Mouse (Mus musculus): Measurements from ENCODE around the gene Otog. TPM values are rescaled to one million over a fixed set of nuclear protein-coding genes. Genes with fewer than 3 reads are reported as not detected.
A peak's percentile ranks its signal among the peaks of the same experiment; 100 is the strongest.

Gene Otog
- total RNA-seq, 2 experiments from 2014 or later: 0.07 TPM

DNA sequence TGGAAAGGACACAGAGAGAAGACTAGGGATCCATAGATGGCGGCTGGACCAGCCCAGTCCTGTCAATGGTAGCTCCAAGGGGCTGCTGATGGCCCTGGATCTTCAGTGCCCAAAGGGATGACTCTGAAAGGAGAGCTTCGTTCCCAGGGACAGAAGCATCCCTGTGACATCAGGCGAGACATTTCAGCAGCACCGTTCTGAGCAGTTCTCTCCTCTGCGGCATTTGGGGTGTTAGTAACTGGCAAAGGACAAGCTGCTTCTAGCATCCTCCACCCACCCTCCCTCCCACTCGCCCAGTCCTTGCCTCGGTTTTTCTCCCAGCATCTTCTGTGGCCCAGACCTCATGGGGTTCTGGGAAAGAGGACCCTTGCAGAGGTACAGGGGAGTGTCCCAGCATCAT is 41.5 kb downstream of the Otog start:
- DNase-seq (ENCODE audit: low spot score in 2 of 2): no peak

DNA sequence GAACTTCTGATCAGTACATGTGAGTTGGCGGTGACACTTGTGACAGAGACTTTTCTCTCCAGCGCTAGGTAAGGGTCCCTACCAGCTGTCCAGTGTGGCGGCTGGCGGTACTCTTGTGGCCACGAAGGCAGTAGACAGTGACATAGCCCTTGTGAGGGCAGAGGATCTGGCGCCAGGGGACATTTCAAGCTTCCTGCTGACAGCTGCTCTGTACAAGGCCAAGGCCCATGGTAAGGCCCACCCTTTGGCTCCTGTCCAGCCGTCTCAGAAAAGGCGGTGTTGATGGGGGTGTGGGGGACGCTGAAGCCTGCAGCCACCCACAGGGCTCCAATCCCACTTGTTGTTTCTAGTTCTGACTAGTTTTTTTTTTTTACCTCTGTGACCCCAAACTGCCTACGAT is 42.9 kb downstream of the Otog start:
- DNase-seq (ENCODE audit: low spot score in 2 of 2): no peak

DNA sequence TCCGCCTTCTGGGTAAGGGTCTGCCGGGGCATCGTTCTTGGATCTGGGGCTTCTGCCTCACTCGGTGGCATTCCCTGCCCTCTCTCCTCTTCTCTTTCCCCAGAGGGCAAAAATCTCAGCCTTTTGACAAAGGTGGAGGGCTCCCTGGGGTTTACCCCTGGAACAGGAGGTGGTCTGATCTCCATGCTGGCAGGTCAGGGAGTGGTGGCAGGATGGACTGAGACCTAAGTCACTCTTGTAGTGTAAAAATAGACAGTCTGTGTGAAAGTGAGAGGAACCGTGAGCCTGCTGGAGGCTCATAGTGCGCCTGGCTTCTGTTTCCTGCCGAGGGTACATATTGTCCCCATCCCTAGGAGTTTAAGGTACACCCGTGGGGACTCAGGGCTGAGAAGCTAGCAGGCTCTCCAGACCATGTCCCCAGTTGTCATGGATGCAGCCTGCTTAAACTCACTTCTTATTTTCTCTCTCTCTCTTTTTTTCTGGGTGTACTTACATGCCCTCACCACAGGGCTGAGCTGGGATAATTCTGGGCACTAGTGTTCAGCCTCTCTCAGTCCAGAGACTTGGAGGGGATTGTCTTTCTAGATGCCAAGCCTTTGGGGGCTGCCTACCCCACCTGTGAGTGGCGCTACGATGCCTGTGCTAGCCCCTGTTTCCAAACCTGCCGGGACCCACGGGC is 44.5 kb downstream of the Otog start:
- no peak for DNase-seq (ENCODE audit: low spot score in 2 of 2)

DNA sequence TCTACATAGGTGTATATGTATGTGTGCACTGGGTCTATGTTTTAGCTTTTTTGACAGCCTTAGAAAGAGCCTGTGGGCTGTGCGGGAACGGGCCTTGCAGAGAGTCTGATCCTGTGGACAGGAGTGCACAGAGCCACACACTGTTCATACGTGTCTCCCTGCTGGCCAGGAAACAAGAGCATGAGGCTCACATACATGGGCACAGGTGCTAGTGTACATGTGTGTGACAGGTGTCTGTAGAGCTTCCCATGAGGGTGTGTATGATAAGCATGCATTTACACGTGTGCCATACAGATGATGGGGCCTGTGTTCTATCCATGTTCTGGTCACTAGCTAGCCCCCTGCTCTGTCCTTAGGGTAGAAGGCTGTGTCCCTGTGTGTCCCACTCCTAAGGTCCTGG is 45.6 kb downstream of the Otog start:
- no peak for DNase-seq (ENCODE audit: low spot score in 2 of 2)

DNA sequence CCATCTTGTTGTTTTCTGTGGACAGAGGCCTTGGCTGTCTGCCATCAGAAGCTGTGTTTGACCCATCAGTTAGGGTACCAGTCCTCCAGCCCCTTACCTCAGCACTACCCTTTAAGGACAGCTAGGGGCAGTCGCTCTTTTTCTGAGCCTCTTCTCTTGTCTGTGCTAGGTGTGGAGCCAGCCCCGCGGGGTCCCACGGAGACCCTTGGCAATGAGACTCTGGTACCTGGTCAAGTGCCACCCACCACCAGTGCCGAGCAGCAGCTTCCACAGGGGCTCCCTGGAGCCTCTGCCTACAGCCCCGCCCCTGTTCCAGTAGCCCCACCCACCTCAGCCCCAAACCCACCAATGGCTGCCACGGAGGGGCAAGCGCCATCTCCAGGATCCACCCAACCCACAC is 46.3 kb downstream of the Otog start:
- no peak for DNase-seq (ENCODE audit: low spot score in 2 of 2)

DNA sequence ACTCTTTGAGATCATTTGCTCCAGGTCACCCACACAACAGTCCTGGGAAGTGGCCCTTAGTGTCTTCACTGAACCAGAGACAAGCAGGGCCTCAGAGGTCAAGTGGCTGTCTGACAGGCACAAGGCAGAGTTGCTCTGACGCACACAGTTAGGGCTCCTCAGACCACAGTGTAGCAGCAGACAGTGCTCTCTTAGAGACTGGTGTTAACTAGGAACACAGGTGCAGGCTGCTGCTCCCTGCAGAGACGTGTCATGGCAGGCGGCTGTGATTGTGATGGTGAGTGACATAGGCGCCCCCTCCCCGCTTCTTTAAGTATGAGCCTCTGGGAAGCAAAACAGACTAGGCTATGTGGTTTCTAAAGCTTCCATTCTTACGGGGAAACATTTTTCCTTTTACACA is 55.5 kb downstream of the Otog start:
- no peak for DNase-seq (ENCODE audit: low spot score in 2 of 2)

DNA sequence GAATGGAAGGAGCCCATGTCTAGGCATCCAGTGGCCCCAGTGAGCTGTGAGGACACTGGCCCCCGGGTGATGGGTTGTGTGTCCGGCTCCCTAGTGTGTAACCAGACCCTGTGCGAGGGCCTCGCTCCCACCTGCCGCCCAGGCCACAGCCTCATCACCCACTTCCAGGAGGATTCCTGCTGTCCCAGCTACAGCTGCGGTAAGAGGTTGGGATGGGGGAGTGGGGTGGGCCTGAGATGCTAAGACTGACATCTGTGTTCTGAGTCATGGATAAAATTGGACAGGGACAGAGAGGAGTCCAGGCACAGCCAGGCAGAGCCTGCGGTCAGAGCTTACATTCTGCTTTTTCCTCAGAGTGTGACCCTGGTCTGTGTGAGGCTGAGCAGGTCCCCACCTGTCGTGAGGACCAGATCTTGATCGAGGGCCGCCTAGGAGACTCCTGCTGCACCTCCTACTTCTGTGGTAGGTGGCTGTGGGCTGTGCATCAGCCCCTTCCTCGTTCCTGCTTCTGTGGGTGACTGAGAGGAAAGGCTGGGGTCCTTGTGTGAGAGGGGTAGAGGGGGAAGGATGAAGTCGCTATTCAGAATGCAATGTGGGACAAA is 60.3 kb downstream of the Otog start:
- no peak for DNase-seq (ENCODE audit: low spot score in 2 of 2)

DNA sequence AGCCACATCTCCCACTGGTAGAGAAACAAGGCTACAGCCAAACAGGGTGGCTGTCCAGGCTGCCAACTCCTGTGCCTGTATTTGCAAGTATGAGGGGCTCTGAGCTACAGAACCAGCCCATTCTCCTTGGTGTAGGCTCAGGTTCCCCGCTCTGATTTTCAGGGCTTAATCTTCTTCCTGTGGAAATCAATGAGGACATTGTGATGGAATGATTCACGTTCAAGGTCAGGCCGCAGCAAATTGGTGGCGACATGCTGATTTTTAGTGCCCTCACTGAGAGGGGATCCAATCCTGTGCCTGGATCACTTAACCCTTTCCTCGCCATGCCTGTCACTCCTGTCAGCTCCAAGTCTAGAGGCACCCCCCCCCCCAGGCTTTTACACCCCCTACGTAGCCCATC is 72.7 kb downstream of the Otog start:
- DNase-seq (ENCODE audit: low spot score in 2 of 2): no peak

DNA sequence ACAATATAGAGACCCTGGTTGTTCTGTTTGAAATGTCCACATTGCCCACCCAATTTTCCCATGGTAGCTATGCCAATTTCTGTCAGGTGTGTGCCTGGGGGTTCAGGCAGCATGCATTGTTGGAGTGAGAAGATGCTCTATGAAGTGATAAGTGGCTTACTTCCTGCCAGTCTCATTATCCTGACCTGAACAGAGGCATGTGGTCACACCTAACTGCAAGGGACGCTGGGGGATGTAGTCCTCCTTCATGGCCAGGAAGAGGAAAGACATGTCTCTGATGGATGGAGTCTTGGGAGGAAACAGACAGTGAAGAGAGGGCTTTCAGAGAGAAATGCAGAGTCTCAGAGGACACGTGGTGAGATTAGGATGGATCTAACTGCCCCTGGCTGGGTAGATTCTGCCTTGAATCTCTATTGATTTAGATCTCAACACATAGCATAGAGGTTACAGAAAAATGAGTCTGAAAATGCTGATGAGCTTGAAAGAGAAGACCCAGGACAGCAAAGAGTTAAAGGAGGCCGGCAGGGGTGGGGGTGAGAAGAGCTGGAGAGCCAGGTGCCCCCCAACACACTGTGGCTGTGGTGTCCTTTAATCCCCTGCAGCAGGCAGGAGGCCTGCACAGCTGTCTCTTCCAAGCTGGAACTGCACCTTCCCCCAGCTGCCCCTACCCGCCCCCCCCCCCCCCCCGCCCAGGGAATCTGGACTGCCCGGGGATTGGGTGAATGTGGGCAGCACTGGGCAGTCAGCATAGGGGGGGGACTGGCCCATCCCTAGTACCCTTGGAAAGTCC is 73.6 kb downstream of the Otog start:
- DNase-seq (ENCODE audit: low spot score in 2 of 2): no peak

DNA sequence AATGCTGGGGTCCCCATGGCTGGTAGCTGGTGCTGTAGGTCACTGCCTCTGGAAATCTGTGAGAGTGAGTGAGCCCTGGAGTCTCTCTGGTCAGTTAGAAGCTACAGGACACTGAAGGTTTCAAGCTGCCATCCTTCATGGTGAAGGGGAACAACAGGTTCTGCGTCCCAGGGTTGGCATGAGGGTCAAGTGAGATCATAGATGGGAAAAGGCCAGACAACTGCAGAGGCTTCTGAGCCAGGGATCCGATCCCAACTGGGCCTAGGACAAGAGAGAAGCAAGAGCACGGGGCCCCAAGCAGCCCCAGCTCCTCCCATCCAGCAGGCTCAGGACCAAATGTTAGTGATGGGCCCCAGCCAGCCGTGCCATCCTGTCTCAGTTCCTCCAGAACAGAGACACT is 74.9 kb downstream of the Otog start:
- no peak for DNase-seq (ENCODE audit: low spot score in 2 of 2)

DNA sequence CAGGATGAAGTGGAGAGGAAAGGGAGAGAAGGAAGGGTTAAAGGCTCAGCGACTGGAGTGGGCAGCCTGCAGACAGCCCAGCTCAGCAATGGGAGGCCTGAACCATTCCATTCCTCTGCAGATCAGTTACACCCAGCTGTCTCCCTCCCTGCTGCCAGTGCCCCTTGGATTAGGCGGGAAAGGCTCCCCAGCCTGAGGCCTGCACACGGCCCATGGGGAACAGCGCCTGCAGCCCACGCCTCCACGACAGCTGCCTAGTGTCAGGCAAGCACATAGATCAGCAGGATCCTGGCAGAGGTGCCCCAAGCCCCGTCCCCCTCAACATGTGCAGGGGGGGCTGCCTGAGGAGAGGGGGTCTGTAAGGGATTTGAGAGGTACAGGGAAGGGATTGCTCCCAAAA is 76.2 kb downstream of the Otog start:
- DNase-seq (ENCODE audit: low spot score in 2 of 2): no peak

DNA sequence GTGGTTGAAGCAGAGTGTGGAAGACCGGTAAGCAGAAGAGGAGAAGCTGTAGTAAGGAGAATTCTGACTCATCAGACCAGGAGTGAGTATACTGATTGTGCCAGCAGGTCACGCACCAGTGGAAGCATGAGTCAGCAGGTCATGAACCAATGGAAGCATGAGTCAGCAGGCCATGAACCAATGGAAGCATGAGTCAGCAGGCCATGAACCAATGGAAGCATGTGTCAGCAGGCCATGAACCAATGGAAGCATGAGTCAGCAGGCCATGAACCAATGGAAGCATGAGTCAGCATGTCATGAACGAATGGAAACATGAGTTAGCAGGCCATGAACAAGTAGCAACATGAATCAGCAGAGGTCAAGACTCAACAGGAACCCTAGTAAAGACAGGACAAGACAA is 80.5 kb downstream of the Otog start:
- no peak for DNase-seq (ENCODE audit: low spot score in 2 of 2)

DNA sequence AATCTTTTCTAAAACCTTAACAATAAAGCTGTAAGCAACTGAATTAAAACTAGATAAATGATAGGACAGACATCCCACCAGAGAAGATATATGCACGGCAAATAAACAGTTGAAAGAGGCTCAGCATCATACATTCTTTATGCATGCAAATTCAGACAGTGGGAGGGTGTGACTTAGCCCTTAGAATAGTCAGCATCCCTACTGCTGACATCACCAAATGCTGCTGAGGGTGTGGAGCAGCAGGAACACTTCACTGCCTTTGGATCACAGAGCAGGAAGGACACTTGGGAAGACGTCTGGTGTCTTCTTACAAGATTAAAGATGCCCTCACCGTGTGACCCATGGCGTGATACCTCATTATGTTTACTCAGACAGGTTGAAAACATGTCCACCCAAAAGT is 87.1 kb downstream of the Otog start:
- no peak for DNase-seq (ENCODE audit: low spot score in 2 of 2)

DNA sequence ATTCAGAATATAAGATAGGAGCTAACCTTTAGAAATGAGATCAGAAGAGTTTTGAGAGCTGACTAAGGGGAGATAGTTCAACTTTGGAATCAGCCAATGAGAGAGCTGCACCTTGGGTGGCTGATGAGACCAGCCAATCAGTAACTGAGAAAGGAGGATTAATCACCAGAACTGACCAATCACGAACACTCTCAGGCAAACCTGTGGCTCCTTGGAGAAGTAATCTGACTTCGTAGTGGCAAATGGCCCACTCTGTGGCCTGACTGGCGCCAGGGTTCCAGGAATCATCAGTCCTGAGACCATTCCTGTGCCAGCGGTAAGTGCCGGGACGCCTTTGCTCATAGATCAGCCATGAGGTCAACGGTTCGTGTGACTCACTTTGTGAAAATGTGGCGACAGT is 96.6 kb downstream of the Otog start:
- no peak for DNase-seq (ENCODE audit: low spot score in 2 of 2)

DNA sequence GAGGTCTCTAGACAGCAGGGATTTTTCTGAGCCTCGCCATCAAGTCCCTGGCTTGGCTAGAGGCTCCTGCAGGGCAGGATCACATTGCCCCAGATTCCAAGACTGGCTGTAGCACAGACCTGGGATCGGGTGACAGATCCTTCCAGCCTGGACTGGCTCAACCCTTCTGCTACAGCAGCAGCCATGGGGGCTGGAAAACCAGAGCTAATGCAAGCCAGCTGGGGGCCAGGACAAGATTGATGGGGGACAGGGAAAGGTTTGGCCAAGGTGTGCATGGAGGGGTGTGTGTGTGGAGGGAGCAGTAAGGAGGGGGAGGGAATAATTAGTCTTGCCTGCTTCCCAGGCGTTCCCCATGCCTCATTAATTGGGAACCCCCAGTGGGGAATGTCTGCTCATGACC is 99.0 kb downstream of the Otog start:
- no peak for DNase-seq (ENCODE audit: low spot score in 2 of 2)

DNA sequence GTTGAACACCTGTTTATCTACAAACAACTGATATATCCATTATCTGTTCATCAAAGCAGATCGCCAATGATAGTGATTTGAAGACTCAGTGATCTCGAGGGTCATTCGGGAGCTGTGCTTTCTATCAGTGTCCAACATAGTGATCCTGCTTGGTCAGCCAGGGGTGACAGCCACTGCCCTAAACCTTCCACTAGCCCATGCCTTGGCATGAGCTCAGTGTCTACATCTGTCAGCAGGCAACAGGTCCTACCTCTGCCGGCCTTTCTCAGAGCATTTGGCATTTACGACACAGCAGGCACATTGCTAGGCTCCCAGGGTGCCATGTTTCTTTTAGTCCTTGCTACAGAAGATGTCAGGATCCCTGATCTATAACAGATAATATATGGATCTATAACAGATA is 99.5 kb downstream of the Otog start:
- DNase-seq (ENCODE audit: low spot score in 2 of 2): no peak

DNA sequence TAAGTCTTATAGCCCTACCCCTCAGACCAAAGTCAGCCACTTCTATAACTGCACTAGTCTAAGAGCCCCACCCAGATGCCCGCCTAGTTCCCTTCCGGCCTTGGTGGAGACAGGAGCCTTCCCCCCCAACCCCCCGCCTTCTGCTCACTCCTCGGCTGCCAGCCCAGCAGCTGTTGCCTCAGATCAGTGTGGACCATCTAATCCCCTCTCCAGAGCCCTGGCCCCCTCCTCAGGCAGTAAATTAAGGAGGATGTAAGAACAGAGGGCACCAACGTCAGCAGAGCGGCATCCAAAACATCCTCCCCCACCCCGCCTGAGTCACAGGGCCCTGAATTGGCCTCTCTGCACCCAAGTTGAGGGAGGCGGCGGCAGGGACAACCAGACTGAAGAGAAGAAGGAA is 100.7 kb downstream of the Otog start:
- no peak for DNase-seq (ENCODE audit: low spot score in 2 of 2)

DNA sequence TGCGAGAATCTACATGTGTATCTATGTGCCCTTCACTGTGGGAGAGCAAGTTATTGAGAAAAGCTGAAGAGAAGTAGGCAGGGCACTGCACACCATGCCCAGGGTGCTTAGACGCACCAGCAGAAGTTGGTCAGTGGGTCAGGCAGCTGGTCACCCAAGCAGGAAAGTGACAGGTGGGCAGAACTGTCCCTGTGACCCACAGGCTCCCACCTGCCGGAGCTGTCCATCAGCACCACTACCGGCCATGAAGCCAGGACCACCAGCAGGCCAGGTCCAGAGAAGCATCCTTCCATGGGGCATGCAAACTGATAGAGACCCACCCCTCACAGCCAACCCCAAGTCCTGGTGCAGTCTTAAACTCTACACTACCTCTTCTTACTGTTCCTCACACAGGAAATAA is 106.9 kb downstream of the Otog start:
- DNase-seq (ENCODE audit: low spot score in 2 of 2): no peak

DNA sequence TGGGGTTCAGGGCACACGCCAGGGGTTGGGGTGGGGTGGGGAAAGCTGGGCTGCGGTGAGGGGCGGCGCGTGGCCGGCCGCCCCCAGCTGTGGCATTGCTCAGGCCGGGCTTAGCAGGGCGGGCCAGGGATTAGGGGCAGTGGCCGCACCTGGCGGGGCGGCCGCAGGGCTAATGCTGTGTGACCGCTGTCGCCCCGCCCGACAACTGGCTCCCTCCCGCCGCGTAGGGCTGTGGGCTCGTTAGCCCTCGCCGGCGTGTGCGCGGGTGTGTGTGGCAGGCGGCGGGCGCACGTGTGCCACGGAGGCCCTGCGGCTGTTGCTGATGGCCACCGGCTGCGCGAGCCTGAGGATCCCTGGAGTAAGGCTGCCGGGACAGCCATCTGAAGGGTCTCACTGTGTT is 108.0 kb downstream of the Otog start:
- DNase-seq (ENCODE audit: low spot score in 2 of 2): peak in 1 of 2 experiments; percentile 6

DNA sequence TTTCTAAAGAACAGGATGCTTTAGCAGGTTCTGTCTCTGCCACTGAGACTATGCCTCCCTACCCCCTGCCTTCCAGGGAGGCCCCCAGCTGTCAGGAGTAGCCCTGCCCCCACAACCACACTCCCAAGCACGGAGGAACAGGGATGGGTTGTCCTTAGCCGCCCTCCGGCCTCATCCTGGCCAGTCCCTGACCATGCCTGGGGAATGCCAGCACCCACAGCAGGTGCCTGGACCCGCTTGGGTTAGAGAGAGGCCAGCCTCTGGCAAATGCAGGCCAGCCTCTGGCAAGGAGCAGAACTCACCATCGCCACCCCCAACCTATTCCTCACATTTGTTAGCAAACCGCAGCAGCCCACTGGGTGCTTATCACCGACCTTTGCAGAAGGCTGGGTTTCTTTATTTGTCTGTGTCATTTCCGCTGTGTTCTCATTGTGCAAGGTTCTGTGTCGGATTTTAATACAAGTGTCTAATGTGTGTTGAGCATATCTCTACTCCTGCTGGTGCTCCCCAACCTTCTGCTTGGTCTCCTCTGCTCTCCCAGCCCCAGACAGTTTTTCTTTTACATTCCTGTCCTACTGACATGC is 109.4 kb downstream of the Otog start:
- DNase-seq (ENCODE audit: low spot score in 2 of 2): no peak

DNA sequence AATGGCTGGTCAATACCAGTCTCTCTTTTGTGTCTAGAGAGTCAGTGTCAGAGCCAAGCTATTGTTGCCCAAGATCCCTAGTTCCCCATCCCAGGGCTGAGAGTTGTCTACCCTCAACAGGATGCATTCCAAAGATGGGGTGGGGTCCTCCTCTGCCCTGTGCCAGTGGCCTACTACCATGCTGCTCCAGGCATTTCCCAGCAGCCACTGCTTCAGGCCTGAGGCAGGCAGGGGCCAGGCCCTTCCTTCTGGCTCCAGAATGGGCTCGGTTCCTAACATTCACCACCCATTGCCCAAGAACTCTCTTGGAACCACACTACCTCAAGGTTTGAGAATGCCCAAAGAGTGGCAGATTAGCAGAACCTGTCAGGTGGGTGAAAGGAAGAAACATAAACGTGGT is 112.0 kb downstream of the Otog start:
- no peak for DNase-seq (ENCODE audit: low spot score in 2 of 2)

DNA sequence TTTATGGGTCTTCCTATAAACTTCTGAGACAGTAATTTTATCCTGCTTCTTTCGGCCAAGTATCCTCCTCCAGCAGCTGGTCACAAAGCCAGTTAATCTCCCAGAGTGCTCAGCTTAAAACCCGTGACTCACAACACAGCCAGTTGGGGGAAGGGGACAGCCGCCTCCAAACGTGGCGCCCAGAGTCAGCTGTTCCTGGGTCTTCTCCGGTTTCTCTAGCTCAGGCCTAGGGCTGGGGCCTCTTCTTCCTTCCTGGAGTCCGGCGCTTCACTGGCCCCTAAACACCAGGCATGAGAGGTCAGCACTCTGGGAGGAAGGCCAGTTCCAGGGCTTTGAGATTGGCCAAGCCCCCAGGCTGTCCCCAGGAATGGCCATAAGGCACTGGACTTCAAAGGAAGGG is 112.4 kb downstream of the Otog start:
- no peak for DNase-seq (ENCODE audit: low spot score in 2 of 2)
